8 mouse cellular contexts compared by ENCODE assay signal in genomic region chr8:117930687-117931086, GRCm38 (mm10).
DNase-seq lines count a peak whose midpoint lies in the region; ATAC-seq and TF ChIP-seq lines count a peak whose summit lies in the region.

No protein-coding gene starts in this region.

- DNase-seq in heart, postnatal 0 days (ENCODE audit: low spot score), result peak; percentile 47
- DNase-seq in heart, embryonic 10.5 days (ENCODE audit: low spot score), result no peak
- DNase-seq in ovary, postnatal 14 days (ENCODE audit: low spot score), result peak; percentile 5
- DNase-seq in ovary, postnatal 10 days (ENCODE audit: low spot score), result no peak
- peak; percentile 67 for DNase-seq in cerebellum, postnatal 14 days
- DNase-seq in lung, postnatal 25 days (ENCODE audit: low spot score), result peak; percentile 25
- no peak for DNase-seq in frontal cortex, postnatal 25 days (ENCODE audit: low spot score in 2 of 2)
- DNase-seq in thymus, adult 18-20 months, result no peak

- H3K4me3 ChIP-seq in heart, postnatal 0 days (ENCODE audit: low read depth, low read length), result no peak overlapping the region
- H3K4me3 ChIP-seq in heart, embryonic 10.5 days, result no peak overlapping the region

- 56% methylated on average over 6 of the region's 6 CpGs for WGBS in heart, postnatal 0 days
- WGBS in heart, embryonic 10.5 days, result 62% methylated on average over 6 of the region's 6 CpGs

- H3K4me2 ChIP-seq in heart, postnatal 0 days (ENCODE audit: low read depth, low read length), result no peak overlapping the region

- no peaks in the 10 kb centered on the region for H3K27me3 ChIP-seq in heart, postnatal 0 days (ENCODE audit: control insufficient read depth, insufficient read depth, low read length)
- peaks cover 20% of the 10 kb centered on the region for H3K27me3 ChIP-seq in heart, embryonic 10.5 days (ENCODE audit: insufficient read depth, poor library complexity, severe bottlenecking)

- no peaks in the 10 kb centered on the region for H3K9me3 ChIP-seq in heart, postnatal 0 days (replicated peaks; ENCODE audit: control insufficient read depth, low read length)
- no peaks in the 10 kb centered on the region for H3K9me3 ChIP-seq in heart, embryonic 10.5 days

- no peak overlapping the region for H3K9ac ChIP-seq in heart, postnatal 0 days (replicated peaks; ENCODE audit: low read depth, low read length)

- no peaks in the 10 kb centered on the region for H3K36me3 ChIP-seq in heart, postnatal 0 days (replicated peaks; ENCODE audit: control insufficient read depth, insufficient read depth, low read length)
- H3K36me3 ChIP-seq in heart, embryonic 10.5 days, result no peaks in the 10 kb centered on the region

- no peak for ATAC-seq in heart, postnatal 0 days (ENCODE audit: insufficient read depth, low read depth)

- no peak overlapping the region for H3K27ac ChIP-seq in heart, postnatal 0 days (ENCODE audit: low read depth)
- no peak overlapping the region for H3K27ac ChIP-seq in heart, embryonic 10.5 days

- peaks cover 4% of the 10 kb centered on the region for H3K4me1 ChIP-seq in heart, postnatal 0 days (ENCODE audit: control insufficient read depth, insufficient read depth)
- H3K4me1 ChIP-seq in heart, embryonic 10.5 days, result peaks cover 19% of the 10 kb centered on the region

- TF ChIP-seq EP300 in heart, postnatal 0 days (IDR thresholded peaks at IDR 0.05; ENCODE audit: low read depth), result no peak

- TF ChIP-seq CTCF in heart, postnatal 0 days (IDR thresholded peaks at IDR 0.05; ENCODE audit: low read depth), result peak; percentile 72

Comparison
In these comparisons a context has a peak if more than half of its experiments do, and no peak if none do; other contexts are left out.
1. DNase-seq: peak in heart, postnatal 0 days (single experiment), ovary, postnatal 14 days (single experiment), cerebellum, postnatal 14 days (2 of 2) and lung, postnatal 25 days (single experiment); none in heart, embryonic 10.5 days (single experiment), ovary, postnatal 10 days (single experiment), frontal cortex, postnatal 25 days (0 of 2) and thymus, adult 18-20 months (0 of 2).